Mouse (Mus musculus): Measurements from ENCODE around the gene Pdk1.

Pdk1 gene

DNA sequence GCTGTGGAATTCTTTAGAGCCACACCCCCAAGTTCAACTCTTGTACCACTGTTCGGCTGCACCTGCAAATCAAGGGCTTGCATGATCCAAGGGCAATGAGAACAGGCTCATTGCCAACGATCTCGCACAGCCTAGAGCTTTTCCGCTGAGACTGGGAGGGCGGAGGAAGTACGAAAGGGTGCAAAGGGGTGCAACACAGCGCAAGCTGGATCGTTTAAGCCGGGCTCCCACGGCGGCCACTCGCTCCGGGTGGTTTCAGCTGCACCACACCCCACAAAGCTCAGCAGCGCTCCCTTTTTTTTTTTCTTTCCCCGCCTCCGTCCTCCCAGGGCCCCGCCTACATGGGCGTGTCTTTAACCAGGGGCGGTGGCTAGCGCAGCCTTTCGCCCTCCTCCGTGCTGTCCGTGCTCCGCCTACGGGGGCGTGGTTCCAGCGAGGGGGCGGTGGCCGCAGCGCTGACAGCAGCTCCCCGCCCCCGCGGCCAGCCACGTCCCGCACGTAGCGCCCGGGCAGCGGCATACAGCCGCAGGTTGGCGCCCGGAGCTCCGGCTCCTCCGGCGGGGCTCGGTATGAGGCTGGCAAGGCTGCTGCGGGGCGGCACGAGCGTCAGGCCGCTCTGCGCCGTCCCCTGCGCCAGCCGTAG is at the start of gene Pdk1:
TSS of gene Pdk1 (plus strand) at position 424 of the 643 bp plus-strand sequence.
- peak; percentile 97 to 98 for DNase-seq (ENCODE audit: low spot score in 2 of 2)

- DNase-seq (ENCODE audit: low spot score in 2 of 2), result no peak
Observed at GRCm38 (mm10) chr2:71824146-71824545, 48.9 kb upstream of the Pdk1 start.

DNA sequence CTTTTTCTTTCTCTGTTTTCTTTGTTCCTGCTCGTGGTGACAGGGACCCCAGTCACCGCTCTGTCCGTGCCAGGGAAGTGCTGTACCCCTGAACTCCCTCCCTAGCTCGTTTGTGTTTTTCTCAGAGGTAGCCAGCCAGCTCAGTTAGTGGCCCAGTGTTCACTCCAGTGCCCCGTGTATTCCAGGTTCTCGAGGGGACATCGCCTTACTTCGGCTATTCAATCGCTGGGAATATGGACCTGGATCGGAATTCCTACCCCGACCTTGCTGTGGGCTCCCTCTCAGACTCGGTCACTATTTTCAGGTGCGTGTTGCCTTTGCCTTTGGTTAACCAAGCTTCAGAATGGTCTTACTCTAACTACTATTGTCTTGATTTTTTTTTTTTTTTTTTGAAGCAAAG is 45.3 kb upstream of the Pdk1 start:
- no peak for DNase-seq (ENCODE audit: low spot score in 2 of 2)

DNA sequence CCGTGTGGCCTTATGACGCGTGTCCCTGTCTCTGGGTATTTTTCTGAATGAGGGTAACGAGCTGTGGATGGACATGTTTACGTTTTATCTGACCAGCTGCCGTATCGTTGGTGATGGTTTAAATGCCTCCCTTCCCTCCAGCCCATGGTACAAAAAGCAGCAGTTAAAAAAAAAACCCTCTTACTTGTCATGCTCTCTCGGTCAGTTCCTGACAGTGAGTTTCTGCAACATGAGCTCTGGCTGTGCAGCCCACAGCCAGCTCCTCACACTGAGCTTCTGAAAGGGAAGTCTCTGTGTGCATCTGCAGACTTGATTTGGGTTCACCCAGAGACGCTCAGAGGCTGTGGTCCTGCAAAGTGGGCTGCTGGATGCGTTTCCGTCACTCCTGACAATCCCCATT is 44.1 kb upstream of the Pdk1 start:
- no peak for DNase-seq (ENCODE audit: low spot score in 2 of 2)

- no peak for DNase-seq (ENCODE audit: low spot score in 2 of 2)
Observed at GRCm38 (mm10) chr2:71833626-71834025, 39.4 kb upstream of the Pdk1 start.

DNA sequence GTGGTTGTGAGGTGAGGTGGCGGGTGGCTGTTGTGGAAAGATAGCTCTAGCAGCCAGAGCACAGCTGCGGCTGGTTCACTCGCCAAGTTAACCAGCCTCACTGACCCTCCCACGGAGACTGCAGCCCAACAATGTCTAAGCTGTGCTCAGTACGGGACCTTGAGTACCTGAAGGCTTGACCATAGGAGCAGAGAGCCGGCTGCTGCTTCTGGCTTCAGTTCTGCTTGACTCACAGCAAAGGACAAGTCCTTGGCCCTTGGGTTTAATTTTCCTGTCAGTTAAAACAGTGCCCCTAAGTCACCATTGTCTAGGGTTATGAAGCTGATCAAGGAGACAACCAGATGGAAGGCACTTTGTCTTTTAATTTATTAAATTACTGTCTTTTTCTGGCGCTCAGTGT is 38.7 kb upstream of the Pdk1 start:
- no peak for DNase-seq (ENCODE audit: low spot score in 2 of 2)

GRCm38 (mm10) chr2:71835556-71835955 is 37.5 kb upstream of the Pdk1 start:
- no peak for DNase-seq (ENCODE audit: low spot score in 2 of 2)

GRCm38 (mm10) chr2:71836232-71836631 is 36.8 kb upstream of the Pdk1 start:
- DNase-seq (ENCODE audit: low spot score in 2 of 2), result no peak

DNA sequence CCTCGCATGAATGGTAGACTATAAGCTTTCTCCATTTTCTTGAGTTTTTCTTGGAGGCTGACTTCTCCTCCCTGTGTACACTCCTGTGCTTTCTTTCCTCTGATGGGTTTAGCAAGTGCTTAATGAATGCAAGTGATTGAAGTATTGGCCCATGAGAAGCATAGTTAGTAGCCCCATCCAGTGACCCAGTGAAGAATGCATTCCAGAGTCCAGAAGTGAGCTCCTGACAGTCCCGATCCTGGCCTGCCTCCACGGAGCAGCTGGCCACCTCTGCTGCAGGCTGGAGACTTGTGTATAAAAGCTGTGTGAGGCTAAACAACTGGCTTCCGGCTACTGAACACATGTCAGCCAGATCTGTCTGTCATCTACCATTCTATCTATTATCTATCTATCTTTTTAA is 35.8 kb upstream of the Pdk1 start:
- no peak for DNase-seq (ENCODE audit: low spot score in 2 of 2)

DNA sequence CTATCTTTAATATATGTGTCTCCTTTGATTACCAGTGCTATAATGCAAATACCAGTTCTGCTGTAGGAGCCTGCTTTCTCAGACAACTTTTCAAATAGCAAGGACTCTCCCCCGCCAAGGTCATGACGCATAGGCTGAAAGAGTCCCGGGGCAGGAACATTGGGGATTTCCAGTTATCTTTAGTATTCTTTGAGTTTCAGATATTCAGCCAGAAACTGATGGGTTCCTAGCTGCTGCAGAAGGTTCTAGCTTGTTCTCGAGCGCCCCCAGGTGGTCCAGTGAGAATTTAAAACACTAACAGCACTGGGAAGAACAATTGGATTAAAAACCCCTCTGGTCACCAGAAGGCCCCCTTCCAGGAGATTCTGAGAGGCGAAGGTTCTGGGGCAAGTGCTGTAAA is 35.2 kb upstream of the Pdk1 start:
- peak; percentile 68 to 76 for DNase-seq (ENCODE audit: low spot score in 2 of 2)

DNA sequence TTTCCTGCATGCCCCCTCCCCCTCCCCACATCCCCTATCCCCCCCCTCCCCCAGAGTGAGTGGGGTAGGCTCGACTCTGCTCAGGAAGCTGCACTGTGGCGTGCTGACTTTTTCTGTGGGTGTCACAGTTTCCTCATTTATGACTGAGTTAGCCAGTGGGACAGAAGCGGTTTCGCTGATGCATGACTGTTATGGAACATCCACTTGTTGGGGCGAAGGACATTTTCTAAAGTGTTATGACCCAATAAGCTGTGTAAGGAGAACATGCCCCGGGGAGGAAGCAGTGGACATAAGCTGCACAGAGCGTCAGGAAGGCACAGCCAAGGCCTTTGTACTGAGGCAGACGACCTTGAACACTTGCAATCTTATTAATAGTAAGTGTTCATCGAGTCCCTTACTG is 29.7 kb upstream of the Pdk1 start:
- no peak for DNase-seq (ENCODE audit: low spot score in 2 of 2)

DNA sequence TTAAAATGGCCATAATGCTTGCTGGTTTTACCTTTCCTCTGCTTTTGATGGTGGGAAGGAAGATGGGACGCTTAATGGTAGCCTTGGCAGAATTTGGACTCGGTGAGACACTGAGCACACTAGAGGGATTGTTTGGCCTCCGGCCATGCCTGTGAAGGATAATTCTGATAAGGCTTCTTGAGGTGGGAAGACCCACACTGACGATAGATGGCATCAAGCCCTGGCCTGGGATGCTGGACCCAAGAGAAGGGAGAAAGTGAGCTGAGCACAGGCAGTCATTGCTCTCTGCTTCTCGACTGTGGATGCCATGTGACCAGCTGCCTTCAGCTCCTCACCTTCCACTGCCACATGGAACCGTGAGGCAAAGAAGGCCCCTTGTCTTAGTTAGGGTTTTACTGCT is 28.1 kb upstream of the Pdk1 start:
- no peak for DNase-seq (ENCODE audit: low spot score in 2 of 2)

DNA sequence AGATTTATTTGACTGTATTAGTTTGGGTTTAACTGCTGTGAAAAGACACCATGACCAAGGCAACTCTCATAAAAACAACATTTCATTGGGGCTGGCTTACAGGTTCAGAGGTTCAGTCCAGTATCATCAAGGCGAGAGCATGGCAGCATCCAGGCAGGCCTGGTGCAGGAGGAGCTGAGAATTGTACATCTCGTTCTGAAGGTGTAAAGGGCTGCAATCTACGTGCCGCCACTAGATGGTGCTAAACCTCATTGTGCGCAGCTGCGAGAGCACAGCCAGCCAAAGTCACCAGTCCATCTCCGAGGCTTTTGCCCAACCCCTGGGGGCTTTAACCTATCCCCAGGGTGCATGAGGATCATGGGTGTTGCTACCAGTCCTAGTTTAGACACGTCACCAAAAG is 20.9 kb upstream of the Pdk1 start:
- peak; percentile 61 to 79 for DNase-seq (ENCODE audit: low spot score in 2 of 2)

- DNase-seq (ENCODE audit: low spot score in 2 of 2), result no peak
Observed at GRCm38 (mm10) chr2:71855076-71855475, 17.9 kb upstream of the Pdk1 start.

DNA sequence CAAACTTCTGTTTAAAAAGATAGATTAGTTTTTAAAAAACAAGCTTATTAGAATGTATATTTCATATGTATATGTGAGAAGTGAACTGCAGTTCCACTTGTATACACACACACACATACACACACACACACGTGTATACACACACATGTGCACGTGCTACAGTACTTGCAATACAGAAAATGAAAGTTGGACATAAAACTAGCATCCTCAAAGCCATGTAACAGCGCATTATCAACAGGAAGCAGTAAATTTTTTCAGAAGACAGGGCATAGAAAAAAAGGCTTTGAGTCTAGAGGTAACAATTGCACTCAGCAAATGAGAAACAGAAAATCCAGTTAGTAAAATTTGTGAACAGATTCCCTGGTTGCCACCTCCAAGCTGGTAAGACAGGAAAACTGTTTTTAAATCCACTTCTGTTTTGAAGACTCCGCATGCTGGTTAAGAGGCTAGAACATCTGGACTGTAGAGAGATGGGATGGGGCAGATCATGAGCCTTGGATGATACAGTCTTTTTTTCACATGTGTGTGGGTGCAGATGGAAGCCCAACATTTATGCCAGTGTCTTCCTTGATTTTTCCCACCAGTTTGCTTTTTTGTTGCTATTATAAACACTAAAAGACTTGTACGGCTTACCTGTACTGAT is 9.4 kb upstream of the Pdk1 start:
- DNase-seq (ENCODE audit: low spot score in 2 of 2), result peak in 1 of 2 experiments; percentile 45

GRCm38 (mm10) chr2:71865022-71865421 is 8.0 kb upstream of the Pdk1 start:
- DNase-seq (ENCODE audit: low spot score in 2 of 2), result peak; percentile 73 to 86

DNA sequence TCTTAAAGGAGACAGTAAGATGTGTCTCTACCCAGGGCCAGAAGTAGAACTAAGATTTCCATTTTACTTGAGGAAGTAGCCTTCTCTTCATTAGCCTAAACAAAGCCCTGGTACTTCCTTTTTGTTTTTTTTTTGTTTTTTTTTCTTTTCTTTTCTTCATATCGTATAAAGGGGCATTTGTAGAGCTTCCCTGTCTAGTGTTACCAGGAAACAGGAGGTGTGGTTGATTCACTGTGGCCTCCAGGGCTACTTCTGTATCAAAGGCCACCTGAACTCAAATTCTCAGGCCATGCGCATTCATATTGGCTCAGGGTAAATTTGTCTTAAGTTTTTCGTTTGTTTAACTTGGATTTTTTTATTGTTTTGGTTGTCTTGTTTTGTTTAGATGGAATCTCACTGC is 7.1 kb upstream of the Pdk1 start:
- no peak for DNase-seq (ENCODE audit: low spot score in 2 of 2)

GRCm38 (mm10) chr2:71866565-71866964 is 6.5 kb upstream of the Pdk1 start:
- no peak for DNase-seq (ENCODE audit: low spot score in 2 of 2)

GRCm38 (mm10) chr2:71867019-71867418 is 6.0 kb upstream of the Pdk1 start:
- DNase-seq (ENCODE audit: low spot score in 2 of 2), result no peak

DNA sequence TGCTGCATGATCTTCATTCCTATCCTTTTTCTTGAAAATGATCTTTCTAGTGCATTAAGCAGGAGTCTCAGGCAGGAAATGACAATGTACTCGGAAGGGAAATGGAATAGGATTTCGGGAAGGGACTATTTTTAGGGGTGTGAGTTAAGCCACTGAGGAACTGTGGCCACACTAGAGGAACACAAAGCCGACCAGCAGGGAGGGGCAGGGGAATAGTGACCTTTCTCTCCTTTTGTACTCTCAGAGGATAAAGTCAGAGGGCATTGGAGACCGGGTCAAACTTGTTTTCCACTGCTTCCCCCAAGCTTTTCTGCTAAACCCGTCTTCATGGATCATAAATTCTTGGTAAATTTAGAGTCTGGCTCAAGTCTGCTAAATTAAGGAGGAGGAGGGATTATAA is 5.5 kb upstream of the Pdk1 start:
- peak in 1 of 2 experiments; percentile 6 for DNase-seq (ENCODE audit: low spot score in 2 of 2)

DNA sequence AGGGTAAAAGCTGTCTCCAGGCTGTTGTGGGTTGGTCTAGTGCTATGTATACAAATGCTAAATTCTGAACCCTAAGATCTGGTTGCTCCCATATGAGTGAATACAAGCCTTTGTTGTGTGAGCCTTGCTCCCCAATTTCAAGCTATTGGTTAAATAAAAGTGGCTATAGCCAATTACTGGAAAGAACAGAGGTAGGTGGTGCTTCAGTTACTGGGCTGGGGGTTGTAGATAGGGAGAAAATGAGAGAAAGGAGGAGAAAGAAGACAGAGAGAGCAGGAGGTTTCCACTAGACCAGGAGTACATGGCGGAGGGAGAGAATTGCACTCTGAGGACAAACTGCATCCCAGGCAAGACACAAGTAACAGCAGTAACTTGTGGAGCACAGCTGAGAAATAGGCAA is 4.8 kb upstream of the Pdk1 start:
- peak in 1 of 2 experiments; percentile 8 for DNase-seq (ENCODE audit: low spot score in 2 of 2)

- DNase-seq (ENCODE audit: low spot score in 2 of 2), result no peak
Observed at GRCm38 (mm10) chr2:71872141-71872540, 883 bp upstream of the Pdk1 start.

- peak; percentile 27 to 35 for DNase-seq (ENCODE audit: low spot score in 2 of 2)
Observed at GRCm38 (mm10) chr2:71873474-71874322, 674 bp downstream of the Pdk1 start.
